Mouse (Mus musculus): ENCODE results near the gene Gm44805. TPM values are rescaled to one million over a fixed set of nuclear protein-coding genes. Genes with fewer than 3 reads are reported as not detected.

Gm44805 gene
- polyA plus RNA-seq, 1 experiment from 2014 or later, result not detected

DNA sequence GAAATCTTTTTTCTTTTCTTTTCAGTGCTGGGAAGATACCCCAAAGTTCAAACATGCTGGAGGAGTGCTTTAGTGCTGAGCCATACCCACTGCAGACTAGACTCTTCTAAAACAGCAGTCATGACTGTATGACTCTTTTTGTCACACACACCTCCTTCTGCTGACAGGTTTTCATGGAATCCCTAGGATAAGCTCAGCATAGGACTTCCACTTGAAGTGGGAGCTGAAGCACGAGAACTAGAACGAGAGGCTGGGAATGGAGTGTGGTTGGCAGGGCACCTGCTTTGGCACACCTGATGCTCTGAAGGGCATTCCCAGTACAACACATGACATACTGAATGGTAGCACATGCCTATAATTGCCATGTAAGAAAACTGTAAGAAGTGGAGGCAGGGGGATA is 28.6 kb downstream of the Gm44805 start:
- Histone ChIP-seq H3K9me3 (ENCODE audit: control insufficient read depth, low read length) (no peaks in the 10 kb centered on the region), H3K4me2 (ENCODE audit: low read length) (no peak overlapping the region), H3K4me1 (replicated peaks; ENCODE audit: control insufficient read depth, insufficient read depth, low read length) (no peaks in the 10 kb centered on the region), H3K36me3 (ENCODE audit: control insufficient read depth, insufficient read depth) (peaks cover 6% of the 10 kb centered on the region), H3K27ac (ENCODE audit: low read length) (no peak overlapping the region), H3K4me3 (replicated peaks; ENCODE audit: low read length) (no peak overlapping the region), H3K9ac (replicated peaks; ENCODE audit: low read depth, low read length) (no peak overlapping the region), H3K27me3 (replicated peaks; ENCODE audit: control insufficient read depth, insufficient read depth, low read length) (no peaks in the 10 kb centered on the region)
- 97% methylated on average over 2 of the region's 2 CpGs for WGBS
- ATAC-seq, result no peak

DNA sequence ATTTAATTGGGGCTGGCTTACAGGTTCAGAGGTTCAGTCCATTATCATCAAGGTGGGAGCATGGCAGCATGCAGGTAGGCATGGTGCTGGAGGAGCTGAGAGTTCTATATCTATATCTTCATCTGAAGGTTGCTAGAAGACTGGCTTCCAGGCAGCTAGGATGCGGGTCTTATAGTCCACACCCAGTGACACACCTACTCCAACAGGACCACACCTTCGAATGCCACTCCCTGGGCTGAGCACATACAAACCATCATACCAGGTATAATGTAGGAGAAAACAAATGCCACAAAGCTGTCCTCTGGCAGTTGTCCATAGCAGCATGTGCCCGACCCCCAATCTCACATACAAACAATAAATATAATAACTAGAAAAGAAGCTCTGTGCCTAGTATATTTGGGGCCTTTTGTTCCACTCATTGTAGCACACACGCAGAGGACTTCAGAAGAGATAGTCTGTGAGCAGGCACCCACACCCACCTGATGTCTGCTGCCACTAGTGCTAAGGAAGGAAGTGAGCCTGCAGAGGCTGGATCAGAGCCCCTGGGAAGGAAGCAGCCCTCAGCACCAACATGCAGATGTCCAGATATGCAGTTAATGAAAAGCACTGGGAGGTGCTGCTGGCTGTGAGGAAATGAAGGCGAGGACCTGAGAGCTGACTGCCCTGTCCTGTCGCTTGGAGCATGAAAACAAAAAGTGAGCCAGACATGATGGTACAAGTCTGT is 30.0 kb downstream of the Gm44805 start:
- peaks cover 12% of the 10 kb centered on the region for H3K36me3 ChIP-seq (ENCODE audit: control insufficient read depth, insufficient read depth)
- H3K27ac ChIP-seq (ENCODE audit: low read length), result no peak overlapping the region
- WGBS, result 93% methylated on average over 6 of the region's 6 CpGs
- ATAC-seq, result no peak
- no peak overlapping the region for H3K4me2 ChIP-seq (ENCODE audit: low read length)
- no peak overlapping the region for H3K9ac ChIP-seq (replicated peaks; ENCODE audit: low read depth, low read length)
- H3K4me1 ChIP-seq (replicated peaks; ENCODE audit: control insufficient read depth, insufficient read depth, low read length), result no peaks in the 10 kb centered on the region
- no peak overlapping the region for H3K4me3 ChIP-seq (replicated peaks; ENCODE audit: low read length)
- no peaks in the 10 kb centered on the region for H3K9me3 ChIP-seq (ENCODE audit: control insufficient read depth, low read length)
- H3K27me3 ChIP-seq (replicated peaks; ENCODE audit: control insufficient read depth, insufficient read depth, low read length), result no peaks in the 10 kb centered on the region

DNA sequence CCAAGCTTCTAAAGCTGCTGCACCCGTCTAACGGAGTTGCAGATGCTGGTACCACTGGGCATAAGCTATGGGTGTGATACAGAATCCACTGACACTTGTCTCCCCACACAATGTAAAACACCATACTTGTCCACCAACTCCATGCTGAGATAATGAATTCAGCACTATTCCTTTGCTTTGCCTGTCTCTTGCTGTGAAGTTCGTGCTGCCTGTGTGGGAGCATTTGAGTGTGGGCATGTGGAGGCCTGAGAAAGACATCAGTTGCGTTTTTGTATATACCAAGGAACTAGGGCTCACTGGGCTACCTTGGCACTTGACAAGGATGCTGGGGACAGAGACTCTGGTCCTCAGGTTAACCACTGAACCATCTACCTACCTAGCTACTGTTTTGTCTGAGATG is 40.0 kb downstream of the Gm44805 start:
- Histone ChIP-seq H3K36me3 (ENCODE audit: control insufficient read depth, insufficient read depth) (peaks cover 45% of the 10 kb centered on the region), H3K4me2 (ENCODE audit: low read length) (no peak overlapping the region), H3K4me3 (replicated peaks; ENCODE audit: low read length) (no peak overlapping the region), H3K27me3 (replicated peaks; ENCODE audit: control insufficient read depth, insufficient read depth, low read length) (no peaks in the 10 kb centered on the region), H3K9ac (replicated peaks; ENCODE audit: low read depth, low read length) (no peak overlapping the region), H3K9me3 (ENCODE audit: control insufficient read depth, low read length) (no peaks in the 10 kb centered on the region), H3K4me1 (replicated peaks; ENCODE audit: control insufficient read depth, insufficient read depth, low read length) (no peaks in the 10 kb centered on the region), H3K27ac (ENCODE audit: low read length) (no peak overlapping the region)
- no peak for ATAC-seq
- WGBS, result 94% methylated on average over 4 of the region's 4 CpGs

DNA sequence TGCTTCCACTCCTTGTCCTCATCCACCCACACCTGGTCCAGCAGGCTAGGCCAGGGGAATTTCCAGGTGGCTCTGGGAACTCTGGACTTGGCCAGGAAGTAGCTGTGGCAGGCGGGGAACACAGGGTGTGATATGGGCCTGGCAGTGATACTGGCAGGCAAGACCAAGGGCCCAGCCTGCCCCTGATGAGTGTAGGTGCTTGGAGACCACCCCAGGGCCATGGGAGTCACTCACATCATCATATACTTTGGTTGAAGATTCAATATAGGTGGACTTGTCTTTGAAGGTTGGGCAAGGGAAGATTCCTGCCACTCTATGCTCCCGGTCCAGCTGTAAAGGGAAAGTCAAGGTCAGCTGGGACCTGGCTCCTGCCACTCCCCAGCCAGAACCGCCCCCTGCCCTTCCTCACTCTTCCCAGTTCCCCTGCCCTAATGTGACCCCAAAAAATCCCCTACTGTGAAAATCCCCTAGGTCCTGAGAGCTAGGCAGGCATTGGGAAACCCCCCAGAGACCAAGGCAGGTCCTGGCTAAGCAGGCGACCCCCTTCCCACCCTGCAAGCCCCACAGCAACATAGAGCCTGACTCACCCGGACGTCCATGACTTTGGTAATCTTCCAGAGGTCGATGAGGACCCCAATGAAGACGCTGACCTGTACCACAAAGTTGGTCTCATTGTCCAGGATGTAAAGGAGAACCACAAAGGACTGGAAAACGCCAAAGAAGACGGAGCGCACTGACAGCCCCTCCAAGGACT is 46.0 kb downstream of the Gm44805 start:
- H3K4me3 ChIP-seq (replicated peaks; ENCODE audit: low read length), result no peak overlapping the region
- peaks cover 37% of the 10 kb centered on the region for H3K36me3 ChIP-seq (ENCODE audit: control insufficient read depth, insufficient read depth)
- no peak overlapping the region for H3K4me2 ChIP-seq (ENCODE audit: low read length)
- H3K4me1 ChIP-seq (replicated peaks; ENCODE audit: control insufficient read depth, insufficient read depth, low read length), result no peaks in the 10 kb centered on the region
- WGBS, result 90% methylated on average over 11 of the region's 11 CpGs
- H3K9me3 ChIP-seq (ENCODE audit: control insufficient read depth, low read length), result no peaks in the 10 kb centered on the region
- H3K9ac ChIP-seq (replicated peaks; ENCODE audit: low read depth, low read length), result no peak overlapping the region
- ATAC-seq, result no peak
- no peak overlapping the region for H3K27ac ChIP-seq (ENCODE audit: low read length)
- H3K27me3 ChIP-seq (replicated peaks; ENCODE audit: control insufficient read depth, insufficient read depth, low read length), result no peaks in the 10 kb centered on the region

DNA sequence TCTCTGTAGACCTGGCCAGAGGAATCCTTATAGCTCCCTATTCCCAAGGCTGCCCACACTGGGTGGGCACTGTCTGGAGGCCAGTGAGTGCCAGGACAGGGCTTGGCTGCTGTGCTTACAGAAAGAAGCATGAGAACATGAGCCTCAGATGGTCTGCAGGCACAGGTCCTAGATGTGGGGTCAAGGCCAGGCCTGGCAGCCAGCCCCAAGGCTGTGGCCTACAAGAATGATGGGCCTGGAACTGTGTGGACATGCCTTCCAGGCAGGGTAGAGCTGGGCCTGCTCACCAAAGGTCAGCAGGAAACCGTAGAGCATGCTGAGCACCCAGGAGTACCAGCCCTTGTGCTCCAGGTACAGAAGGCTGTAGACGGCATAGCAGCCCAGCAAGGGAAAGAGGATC is 46.6 kb downstream of the Gm44805 start:
- Histone ChIP-seq H3K4me2 (ENCODE audit: low read length) (no peak overlapping the region), H3K4me1 (replicated peaks; ENCODE audit: control insufficient read depth, insufficient read depth, low read length) (no peaks in the 10 kb centered on the region; the same call in 1 of the 2 replicates), H3K36me3 (ENCODE audit: control insufficient read depth, insufficient read depth) (peaks cover 36% of the 10 kb centered on the region), H3K9ac (replicated peaks; ENCODE audit: low read depth, low read length) (no peak overlapping the region), H3K27me3 (replicated peaks; ENCODE audit: control insufficient read depth, insufficient read depth, low read length) (no peaks in the 10 kb centered on the region), H3K9me3 (ENCODE audit: control insufficient read depth, low read length) (no peaks in the 10 kb centered on the region), H3K4me3 (replicated peaks; ENCODE audit: low read length) (no peak overlapping the region), H3K27ac (ENCODE audit: low read length) (no peak overlapping the region)
- no peak for ATAC-seq
- WGBS, result 93% methylated on average over 2 of the region's 2 CpGs

DNA sequence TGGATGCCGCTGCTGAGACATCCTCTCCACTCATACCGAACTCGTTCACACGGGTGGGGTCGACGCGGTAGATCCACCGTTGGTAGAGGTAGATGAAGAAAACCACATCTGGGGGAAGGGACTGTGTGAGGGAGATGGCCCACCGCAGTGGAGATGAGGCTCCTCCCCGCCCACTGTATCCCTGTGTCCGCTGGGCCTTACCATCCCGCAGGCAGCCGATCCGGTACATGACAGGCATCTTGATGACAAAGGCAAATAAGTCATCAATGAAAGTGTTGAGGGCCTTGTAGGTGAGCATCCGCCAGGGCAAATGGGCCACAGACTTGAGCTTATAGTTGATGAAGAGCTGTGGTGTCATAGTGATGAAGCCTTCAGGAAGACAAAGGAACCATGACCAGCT is 47.4 kb downstream of the Gm44805 start:
- Histone ChIP-seq H3K4me3 (replicated peaks; ENCODE audit: low read length) (no peak overlapping the region), H3K36me3 (ENCODE audit: control insufficient read depth, insufficient read depth) (peaks cover 36% of the 10 kb centered on the region), H3K9me3 (ENCODE audit: control insufficient read depth, low read length) (no peaks in the 10 kb centered on the region), H3K4me1 (replicated peaks; ENCODE audit: control insufficient read depth, insufficient read depth, low read length) (no peaks in the 10 kb centered on the region; the same call in 1 of the 2 replicates), H3K4me2 (ENCODE audit: low read length) (no peak overlapping the region), H3K9ac (replicated peaks; ENCODE audit: low read depth, low read length) (no peak overlapping the region), H3K27ac (ENCODE audit: low read length) (no peak overlapping the region), H3K27me3 (replicated peaks; ENCODE audit: control insufficient read depth, insufficient read depth, low read length) (no peaks in the 10 kb centered on the region)
- WGBS, result 95% methylated on average over 15 of the region's 15 CpGs
- no peak for ATAC-seq

DNA sequence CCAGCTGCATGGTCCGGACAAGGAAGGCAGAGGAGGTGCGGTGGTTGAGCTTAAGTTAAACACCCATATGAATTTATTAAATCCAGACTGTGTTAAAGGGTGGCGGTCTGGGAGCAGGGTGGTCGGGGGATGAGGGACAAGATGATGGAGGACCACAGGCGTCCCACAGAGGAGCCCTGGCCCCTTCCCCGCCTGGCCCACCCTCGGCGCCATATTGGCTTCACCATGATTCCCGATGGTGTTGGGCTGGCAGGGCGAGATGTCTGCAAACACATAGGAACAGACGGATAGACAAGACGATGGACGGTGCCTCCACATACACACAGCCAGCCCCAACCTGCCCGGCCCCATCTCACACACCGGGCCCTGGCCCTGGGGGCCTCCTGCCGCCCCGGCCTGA is 48.0 kb downstream of the Gm44805 start:
- WGBS, result 94% methylated on average over 17 of the region's 17 CpGs
- no peak overlapping the region for H3K27ac ChIP-seq (ENCODE audit: low read length)
- H3K9me3 ChIP-seq (ENCODE audit: control insufficient read depth, low read length), result no peaks in the 10 kb centered on the region
- peaks cover 32% of the 10 kb centered on the region for H3K36me3 ChIP-seq (ENCODE audit: control insufficient read depth, insufficient read depth)
- H3K4me1 ChIP-seq (replicated peaks; ENCODE audit: control insufficient read depth, insufficient read depth, low read length), result peaks cover 6% of the 10 kb centered on the region
- H3K4me3 ChIP-seq (replicated peaks; ENCODE audit: low read length), result no peak overlapping the region
- H3K4me2 ChIP-seq (ENCODE audit: low read length), result no peak overlapping the region
- H3K27me3 ChIP-seq (replicated peaks; ENCODE audit: control insufficient read depth, insufficient read depth, low read length), result no peaks in the 10 kb centered on the region
- ATAC-seq, result no peak
- H3K9ac ChIP-seq (replicated peaks; ENCODE audit: low read depth, low read length), result no peak overlapping the region

DNA sequence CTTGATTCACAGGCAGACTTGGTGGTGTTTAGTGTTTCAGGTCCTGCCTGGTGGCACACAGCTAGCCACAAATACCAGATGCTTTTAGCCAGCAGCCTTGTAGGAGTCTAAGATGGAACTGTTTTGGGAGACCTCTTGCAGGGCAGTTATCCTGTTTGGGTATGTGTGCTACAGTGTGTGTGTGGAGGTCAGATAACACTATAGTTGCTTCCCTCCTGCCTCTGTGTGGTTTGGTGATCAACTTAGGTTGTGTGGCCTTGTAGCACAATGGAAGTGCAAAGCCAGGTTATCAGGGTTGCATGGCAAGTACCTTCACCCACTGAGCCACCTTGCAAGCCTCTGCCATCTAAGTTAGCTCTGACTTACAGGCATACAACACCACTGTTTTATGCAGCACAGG is 48.5 kb downstream of the Gm44805 start:
- Histone ChIP-seq H3K27ac (ENCODE audit: low read length) (no peak overlapping the region), H3K4me3 (replicated peaks; ENCODE audit: low read length) (no peak overlapping the region), H3K9me3 (ENCODE audit: control insufficient read depth, low read length) (no peaks in the 10 kb centered on the region), H3K9ac (replicated peaks; ENCODE audit: low read depth, low read length) (no peak overlapping the region), H3K4me2 (ENCODE audit: low read length) (no peak overlapping the region), H3K36me3 (ENCODE audit: control insufficient read depth, insufficient read depth) (peaks cover 28% of the 10 kb centered on the region), H3K4me1 (replicated peaks; ENCODE audit: control insufficient read depth, insufficient read depth, low read length) (peaks cover 8% of the 10 kb centered on the region), H3K27me3 (replicated peaks; ENCODE audit: control insufficient read depth, insufficient read depth, low read length) (no peaks in the 10 kb centered on the region)
- no peak for ATAC-seq

DNA sequence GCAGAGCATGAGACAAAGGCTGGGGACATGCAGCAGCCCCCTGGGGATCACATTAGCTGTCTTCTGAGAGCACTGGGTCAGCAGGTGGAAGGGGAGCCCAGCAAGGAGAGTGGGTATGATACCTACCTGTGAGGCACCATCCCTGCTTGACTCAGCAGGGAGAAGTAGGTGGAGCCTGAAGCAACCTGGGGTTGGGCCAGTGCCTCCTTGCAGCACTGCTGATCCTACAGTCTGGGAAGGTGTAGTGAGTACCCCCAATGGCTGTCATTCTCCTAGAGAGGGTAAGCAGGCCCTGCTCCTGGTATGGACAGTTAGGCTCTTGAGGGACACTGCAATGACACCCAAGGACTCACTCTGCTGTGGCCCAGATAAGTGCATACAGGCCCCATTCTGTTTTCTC is 48.9 kb downstream of the Gm44805 start:
- Histone ChIP-seq H3K27me3 (replicated peaks; ENCODE audit: control insufficient read depth, insufficient read depth, low read length) (no peaks in the 10 kb centered on the region), H3K4me2 (ENCODE audit: low read length) (no peak overlapping the region), H3K4me3 (replicated peaks; ENCODE audit: low read length) (no peak overlapping the region), H3K27ac (ENCODE audit: low read length) (no peak overlapping the region), H3K36me3 (ENCODE audit: control insufficient read depth, insufficient read depth) (peaks cover 24% of the 10 kb centered on the region), H3K9me3 (ENCODE audit: control insufficient read depth, low read length) (no peaks in the 10 kb centered on the region), H3K9ac (replicated peaks; ENCODE audit: low read depth, low read length) (no peak overlapping the region), H3K4me1 (replicated peaks; ENCODE audit: control insufficient read depth, insufficient read depth, low read length) (peaks cover 8% of the 10 kb centered on the region)
- no peak for ATAC-seq
